Mouse (Mus musculus) layer of hippocampus, postnatal 14 days (tissue): ENCODE measurements around the gene Il17ra. TPM values are rescaled to one million over a fixed set of nuclear protein-coding genes. Genes with fewer than 3 reads are reported as not detected.

Experiments
- DNase-seq, 2 experiments: peaks; one replicate each; pipeline ENCODE4 v3.0.0; 2021 to 2022; ENCODE audit warnings: low spot score in 2 of 2, mixed read lengths in 1 of 2
- long read RNA-seq, 2 experiments: library from polyadenylated mRNA; stranded (forward); transcript quantifications; one replicate each; pipeline ENCODE4 v2.0.0; 2021
- total RNA-seq, 2 experiments: library from RNA; stranded (reverse); gene quantifications; 2 replicates each; pipeline ENCODE4 v1.2.3; 2021

The Il17ra gene
- 1 to 10 TPM; 5.0 to 6.6 TPM for total RNA-seq
- long read RNA-seq, experiment 1, partial matches to known transcripts, result 2 of 2 reads
- long read RNA-seq, experiment 1, other reads (novel, unspliced or antisense), result 0 of 2 reads
- long read RNA-seq, experiment 2, partial matches to known transcripts, result 0 of 2 reads
- long read RNA-seq, experiment 2, other reads (novel, unspliced or antisense), result 2 of 2 reads

DNA sequence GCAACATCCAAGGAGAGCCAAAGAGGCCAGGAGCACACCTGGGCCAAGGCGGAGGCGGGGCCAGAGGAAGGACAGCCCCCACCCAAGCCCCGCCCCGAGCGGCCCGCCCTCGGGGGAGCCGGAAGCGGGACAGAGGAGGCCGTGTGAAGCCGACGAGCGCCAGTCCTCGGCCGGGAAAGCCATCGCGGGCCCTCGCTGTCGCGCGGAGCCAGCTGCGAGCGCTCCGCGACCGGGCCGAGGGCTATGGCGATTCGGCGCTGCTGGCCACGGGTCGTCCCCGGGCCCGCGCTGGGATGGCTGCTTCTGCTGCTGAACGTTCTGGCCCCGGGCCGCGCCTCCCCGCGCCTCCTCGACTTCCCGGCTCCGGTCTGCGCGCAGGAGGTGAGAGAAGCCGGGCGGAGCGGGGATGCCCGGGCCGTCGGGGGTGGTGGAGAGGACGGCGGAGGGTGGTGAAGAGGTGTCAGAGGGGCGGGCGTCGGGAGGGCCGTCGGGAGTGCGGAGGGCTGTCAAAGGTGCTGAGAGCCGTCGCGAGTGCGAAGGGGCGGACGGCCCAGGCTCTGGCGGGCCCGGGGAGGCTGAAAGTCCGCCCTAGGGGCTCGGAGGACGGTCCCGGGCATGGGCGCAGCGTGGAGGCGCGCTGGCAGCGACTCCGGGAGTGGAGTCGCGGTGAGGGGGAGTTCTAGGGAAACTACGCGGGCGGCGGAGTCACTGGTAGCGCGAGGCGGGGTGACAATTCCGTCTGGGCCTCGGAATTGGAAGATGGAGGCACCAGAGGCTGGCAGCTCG is at the start of gene Il17ra:
TSS of gene Il17ra (plus strand) at position 162 of the 786 bp plus-strand sequence.
- DNase-seq, result no peak

- DNase-seq, result no peak
These were observed 24.9 kb upstream of the Il17ra start for GRCm38 (mm10) chr6:120438161-120438560.

DNA sequence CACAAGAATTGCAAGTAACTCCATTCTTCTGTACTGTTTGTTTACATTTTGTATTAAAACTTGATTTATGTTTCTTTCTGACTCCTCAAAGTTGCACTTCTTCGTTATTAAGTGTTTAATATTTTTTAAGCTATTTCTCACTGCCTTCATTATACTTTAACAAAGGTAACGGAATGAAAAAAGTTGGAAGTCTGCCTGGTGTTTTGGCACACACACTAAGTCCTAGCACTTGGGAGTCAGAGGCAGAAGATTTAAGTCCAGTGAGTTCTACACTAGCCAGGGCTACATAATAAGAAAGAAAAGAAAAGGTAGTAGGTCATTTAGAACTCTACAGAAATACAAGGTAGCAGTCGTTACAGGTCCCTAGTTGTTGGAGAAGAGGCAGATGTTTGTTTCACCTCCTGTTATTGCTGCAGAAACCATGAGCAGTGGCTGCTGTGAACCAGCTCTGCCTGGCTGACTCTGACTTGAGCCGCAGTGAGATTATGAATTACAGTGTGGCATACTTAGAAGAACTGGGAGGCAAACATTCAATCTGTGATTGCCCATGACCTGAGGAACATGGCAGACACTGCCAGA is 20.8 kb upstream of the Il17ra start:
- DNase-seq, result no peak

DNA sequence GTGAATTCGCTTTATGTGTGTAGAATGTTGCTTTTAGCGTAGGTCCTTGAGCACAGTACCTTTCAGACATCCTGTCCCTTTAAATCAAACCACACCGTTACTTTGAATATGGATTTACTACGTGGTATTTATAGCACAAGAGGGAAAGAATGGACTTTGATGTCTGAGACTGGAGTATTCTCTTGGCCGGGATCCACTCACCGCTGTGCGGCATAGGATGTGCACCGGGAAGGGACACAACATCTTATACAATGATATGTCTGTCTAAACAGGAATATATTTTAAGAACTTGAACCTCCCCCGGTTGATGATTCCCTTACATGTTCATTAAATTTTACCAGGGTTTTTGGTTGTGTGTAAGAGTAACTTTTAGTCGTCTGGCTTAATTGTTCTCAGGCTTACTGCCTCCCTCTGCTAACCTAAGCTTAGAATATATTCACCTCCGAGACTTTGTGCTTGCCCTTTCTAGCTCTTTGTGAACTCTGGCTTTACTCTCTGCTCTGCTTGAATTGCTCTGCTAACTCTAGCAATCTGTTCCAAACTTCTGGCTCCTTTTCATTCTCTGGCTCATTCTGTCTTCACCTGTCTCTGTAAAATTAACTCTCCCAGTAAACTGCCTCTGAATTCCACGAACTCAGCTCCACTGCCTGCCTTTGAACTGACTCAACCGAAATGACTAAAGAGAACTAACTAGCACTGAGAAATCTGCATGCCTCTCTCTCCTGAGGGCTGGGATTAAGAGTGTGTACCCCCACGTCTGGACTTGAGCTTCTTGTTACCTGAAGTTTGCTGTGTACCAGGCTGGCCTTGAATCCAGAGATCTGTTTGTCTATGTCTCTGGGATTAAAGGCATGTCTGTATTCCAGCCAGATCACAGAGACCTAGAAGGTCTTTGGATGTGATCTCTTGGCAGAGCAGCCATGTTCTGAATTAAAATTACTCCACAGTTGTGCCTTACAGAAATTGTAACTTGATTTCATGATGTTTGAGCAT is 19.4 kb upstream of the Il17ra start:
- no peak for DNase-seq

DNA sequence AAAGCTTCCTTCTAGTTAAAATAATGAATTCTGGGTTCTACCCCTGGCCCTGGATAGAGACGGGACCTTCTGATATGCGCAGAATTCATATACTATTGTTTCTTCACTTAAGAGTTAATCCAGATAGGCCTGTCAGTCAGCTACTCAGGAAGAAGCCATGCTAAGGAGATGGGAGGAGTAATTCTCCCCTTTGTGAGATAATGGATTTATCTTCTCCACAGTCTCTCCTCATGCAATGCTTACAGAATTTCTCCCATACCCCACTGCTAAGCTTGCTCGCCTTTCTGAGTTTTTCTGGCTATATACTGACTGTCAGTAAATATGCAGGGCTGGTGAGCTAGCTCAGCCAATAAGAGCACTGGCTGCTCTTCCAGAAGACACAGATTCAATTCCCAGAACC is 12.8 kb upstream of the Il17ra start:
- DNase-seq, result no peak

- DNase-seq, result no peak
These were observed 10.5 kb upstream of the Il17ra start for GRCm38 (mm10) chr6:120452384-120453102.

GRCm38 (mm10) chr6:120453103-120453445 is 10.0 kb upstream of the Il17ra start:
- DNase-seq, result no peak

- DNase-seq, result no peak
These were observed 9.5 kb upstream of the Il17ra start for GRCm38 (mm10) chr6:120453556-120453955.

DNA sequence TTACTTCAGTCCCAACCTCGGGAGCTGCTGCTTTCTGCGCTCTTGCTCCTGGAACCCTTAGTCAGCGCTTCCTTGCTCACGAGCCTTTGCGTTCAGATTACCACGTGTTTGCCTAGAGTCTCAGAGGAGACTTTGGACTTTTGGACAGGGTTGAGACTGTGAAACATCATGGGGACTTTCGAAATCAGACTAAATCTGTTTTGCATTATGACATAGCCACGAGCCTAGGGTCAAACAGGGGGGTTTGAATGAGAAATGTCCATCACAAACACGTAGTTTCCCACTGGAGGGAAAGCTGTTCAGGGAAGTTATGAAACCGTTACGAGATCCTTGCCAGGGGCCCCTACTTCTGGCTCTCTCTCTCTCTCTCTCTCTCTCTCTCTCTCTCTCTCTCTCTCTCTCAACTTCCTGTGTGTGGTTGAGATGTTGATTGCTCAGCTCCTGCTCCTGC is 8.4 kb upstream of the Il17ra start:
- DNase-seq, result no peak

DNA sequence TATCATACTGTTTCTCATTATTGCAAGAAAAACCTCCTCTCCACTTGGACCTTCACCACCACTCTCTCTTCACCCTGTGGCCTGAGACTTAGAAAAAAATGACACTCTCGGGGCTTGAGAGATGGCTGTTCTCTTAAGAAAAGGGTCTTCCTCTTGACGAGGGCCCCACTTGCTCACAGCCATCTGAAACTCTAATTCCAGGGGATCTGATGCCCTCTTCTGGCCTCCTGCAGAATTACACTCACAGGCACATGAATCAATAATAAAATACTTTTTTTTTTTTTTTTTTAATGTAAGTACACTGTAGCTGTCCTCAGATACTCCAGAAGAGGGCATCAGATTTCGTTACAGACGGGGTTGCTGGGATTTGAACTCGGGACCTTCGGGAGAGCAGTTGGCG is 6.0 kb upstream of the Il17ra start:
- no peak for DNase-seq

DNA sequence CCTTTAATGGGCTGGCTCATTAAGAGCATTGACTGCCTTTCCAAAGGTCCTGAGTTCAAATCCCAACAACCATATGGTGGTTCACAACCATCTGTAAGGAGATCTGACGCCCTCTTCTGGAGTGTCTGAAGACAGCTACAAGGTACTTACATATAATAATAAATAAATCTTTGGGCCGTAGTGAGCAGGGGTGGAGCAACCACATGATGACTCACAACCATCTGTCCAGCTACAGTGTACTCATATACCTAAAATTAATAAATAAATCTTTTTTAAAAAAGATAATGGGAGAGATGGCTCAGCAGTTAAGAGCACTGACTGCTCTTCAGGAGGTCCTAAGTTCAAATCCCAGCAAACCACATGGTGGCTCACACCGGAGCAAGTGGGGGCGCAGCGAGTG is 5.3 kb upstream of the Il17ra start:
- DNase-seq, result no peak

GRCm38 (mm10) chr6:120461217-120461616 is 1.8 kb upstream of the Il17ra start:
- DNase-seq, result no peak

DNA sequence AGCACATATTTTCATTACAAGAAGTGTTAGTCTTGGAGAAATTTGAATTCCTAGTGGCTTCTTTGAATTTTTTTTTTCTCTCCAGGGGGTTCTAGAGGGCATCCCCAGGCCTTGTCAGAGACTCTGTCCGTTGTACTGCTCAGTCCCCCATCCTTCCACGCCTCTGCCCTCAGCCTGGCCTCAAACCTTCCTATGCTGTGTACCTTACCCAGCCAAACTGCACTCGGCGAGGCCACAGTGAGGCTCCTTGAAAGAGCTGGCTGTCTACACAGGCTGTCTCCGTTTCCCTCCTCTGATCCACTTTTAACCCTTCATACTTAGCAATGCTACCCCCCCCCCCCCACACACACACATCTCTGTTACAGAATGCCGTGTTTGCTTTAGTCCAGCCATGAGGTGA is 796 bp upstream of the Il17ra start:
- no peak for DNase-seq

GRCm38 (mm10) chr6:120463884-120464283 is 837 bp downstream of the Il17ra start:
- DNase-seq, result no peak

GRCm38 (mm10) chr6:120464406-120464939 is 1.4 kb downstream of the Il17ra start:
- no peak for DNase-seq

GRCm38 (mm10) chr6:120465393-120465792 is 2.3 kb downstream of the Il17ra start:
- DNase-seq, result no peak

- DNase-seq, result no peak
These were observed 3.7 kb downstream of the Il17ra start for GRCm38 (mm10) chr6:120466609-120467329.

- DNase-seq, result no peak
These were observed 5.2 kb downstream of the Il17ra start for GRCm38 (mm10) chr6:120468259-120468658.

- no peak for DNase-seq
These were observed 6.2 kb downstream of the Il17ra start for GRCm38 (mm10) chr6:120469268-120469667.

DNA sequence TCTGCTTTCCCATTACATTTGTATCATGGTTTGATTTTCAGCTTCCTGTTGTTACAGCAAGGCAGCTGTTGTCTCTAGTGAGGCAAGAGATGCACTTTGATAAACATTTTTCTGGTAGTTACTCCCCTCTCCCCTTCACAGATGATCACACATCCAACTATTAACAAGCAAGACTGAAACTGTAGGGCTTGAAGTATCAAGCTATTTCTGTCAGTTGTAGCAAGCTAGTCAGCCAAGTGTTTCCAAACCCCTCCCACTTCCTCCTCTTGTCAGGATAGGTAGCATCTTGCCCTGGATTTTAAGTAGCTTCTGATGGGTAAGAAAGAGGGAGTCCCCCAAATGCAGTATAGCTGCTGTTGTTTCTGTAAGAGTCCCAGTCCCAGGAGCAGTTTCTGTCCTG is 6.7 kb downstream of the Il17ra start:
- no peak for DNase-seq
